Mouse (Mus musculus): ENCODE measurements around the gene Atg101. TPM values are rescaled to one million over a fixed set of nuclear protein-coding genes. Genes with fewer than 3 reads are reported as not detected.

The Atg101 gene
- polyA plus RNA-seq, 1 experiment from 2014 or later: 81.3 TPM

DNA sequence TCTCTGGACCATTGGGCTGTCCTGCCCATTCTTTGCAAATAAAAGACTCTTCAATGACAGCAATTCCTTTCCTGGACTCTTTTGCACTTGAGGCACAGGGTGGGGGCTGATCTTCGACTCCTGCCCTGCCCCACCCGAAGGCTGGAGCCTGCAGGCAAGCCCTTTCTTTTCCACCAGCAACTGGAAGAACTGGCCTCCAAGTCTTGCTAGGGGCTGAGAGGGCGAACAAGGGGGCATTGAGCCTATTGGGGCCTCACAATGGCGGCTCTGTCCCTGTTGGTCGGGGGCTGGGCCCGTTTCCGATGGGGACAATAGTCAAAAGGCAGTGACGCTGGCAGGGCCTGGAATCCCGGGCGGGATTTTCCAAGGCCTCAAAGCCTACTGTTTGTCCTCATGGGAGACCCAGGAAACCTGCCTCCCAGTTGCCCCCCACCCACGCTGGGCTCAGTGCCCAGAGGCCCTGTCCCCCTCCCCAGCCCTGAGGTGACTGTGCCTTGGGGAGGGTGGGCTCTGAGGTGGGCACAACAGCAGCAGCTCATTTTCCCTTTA is 6.6 kb upstream of the Atg101 start:
- peak; percentile 86 for ATAC-seq
- peaks cover 6% of the 10 kb centered on the region; the same call in 1 of the 2 replicates for H3K36me3 ChIP-seq (ENCODE audit: control insufficient read depth, insufficient read depth, low read length)
- peaks cover 2% of the 10 kb centered on the region; the same call in 1 of the 2 replicates for H3K4me1 ChIP-seq (ENCODE audit: control insufficient read depth, insufficient read depth, low read depth, low read length)
- no peaks in the 10 kb centered on the region for H3K27me3 ChIP-seq (replicated peaks; ENCODE audit: control insufficient read depth, insufficient read depth, low read length)
- WGBS: 20% methylated on average over 11 of the region's 11 CpGs
- no peak overlapping the region for H3K9ac ChIP-seq (ENCODE audit: low read depth, low read length)
- no peak overlapping the region for H3K4me3 ChIP-seq (ENCODE audit: low read length)
- H3K9me3 ChIP-seq (ENCODE audit: control insufficient read depth, low read length): no peaks in the 10 kb centered on the region
- peak overlapping the region; percentile 36; the same call in 1 of the 2 replicates for H3K27ac ChIP-seq (ENCODE audit: low read depth, low read length)
- H3K4me2 ChIP-seq (ENCODE audit: low read length): no peak overlapping the region

- no peak for ATAC-seq
- Histone ChIP-seq H3K9ac (ENCODE audit: low read depth, low read length) (no peak overlapping the region), H3K4me2 (ENCODE audit: low read length) (no peak overlapping the region), H3K4me1 (ENCODE audit: control insufficient read depth, insufficient read depth, low read depth, low read length) (peaks cover 4% of the 10 kb centered on the region), H3K36me3 (ENCODE audit: control insufficient read depth, insufficient read depth, low read length) (peaks cover 6% of the 10 kb centered on the region; the same call in 1 of the 2 replicates), H3K27ac (ENCODE audit: low read depth, low read length) (no peak overlapping the region), H3K4me3 (ENCODE audit: low read length) (no peak overlapping the region), H3K27me3 (replicated peaks; ENCODE audit: control insufficient read depth, insufficient read depth, low read length) (no peaks in the 10 kb centered on the region), H3K9me3 (ENCODE audit: control insufficient read depth, low read length) (no peaks in the 10 kb centered on the region)
- WGBS: 55% methylated on average over 5 of the region's 5 CpGs
Measured at GRCm38 (mm10) chr15:101278589-101278988, 5.5 kb upstream of the Atg101 start.

DNA sequence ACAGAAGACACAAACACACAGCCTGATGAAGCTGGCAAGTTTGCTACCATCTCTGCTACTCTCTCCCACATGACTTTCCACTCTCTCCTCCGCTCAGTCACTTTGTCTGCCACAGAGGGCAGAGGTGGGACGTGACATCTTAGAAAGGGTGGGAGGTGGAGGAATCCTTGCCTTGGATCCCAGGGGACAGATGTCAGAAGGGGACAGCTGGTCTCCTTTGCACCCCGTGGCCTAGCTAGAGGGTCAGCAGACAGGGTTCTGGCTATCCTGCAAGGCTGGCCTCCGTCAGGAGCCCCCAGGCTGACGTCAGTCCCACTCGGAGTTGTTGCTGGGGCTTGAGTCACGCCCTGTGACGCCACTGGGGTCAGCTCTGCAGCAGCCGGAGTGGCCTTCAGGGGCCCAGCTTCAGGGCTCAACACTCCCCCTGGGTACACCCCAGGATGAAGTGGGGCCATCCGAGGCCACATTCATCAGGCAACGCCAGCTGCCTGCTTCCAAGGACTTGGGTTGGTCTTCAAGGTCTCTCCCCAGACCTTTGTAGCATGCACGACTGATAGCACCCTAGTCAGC is 4.6 kb upstream of the Atg101 start:
- H3K27me3 ChIP-seq (replicated peaks; ENCODE audit: control insufficient read depth, insufficient read depth, low read length): no peaks in the 10 kb centered on the region
- no peak overlapping the region for H3K4me3 ChIP-seq (ENCODE audit: low read length)
- H3K9ac ChIP-seq (ENCODE audit: low read depth, low read length): no peak overlapping the region
- H3K27ac ChIP-seq (ENCODE audit: low read depth, low read length): no peak overlapping the region
- H3K36me3 ChIP-seq (ENCODE audit: control insufficient read depth, insufficient read depth, low read length): no peaks in the 10 kb centered on the region
- no peaks in the 10 kb centered on the region for H3K9me3 ChIP-seq (ENCODE audit: control insufficient read depth, low read length)
- H3K4me2 ChIP-seq (ENCODE audit: low read length): no peak overlapping the region
- ATAC-seq: no peak
- 75% methylated on average over 12 of the region's 12 CpGs for WGBS
- peaks cover 4% of the 10 kb centered on the region for H3K4me1 ChIP-seq (ENCODE audit: control insufficient read depth, insufficient read depth, low read depth, low read length)

- H3K27ac ChIP-seq (ENCODE audit: low read depth, low read length): no peak overlapping the region
- 78% methylated on average over 5 of the region's 5 CpGs for WGBS
- peaks cover 2% of the 10 kb centered on the region for H3K36me3 ChIP-seq (ENCODE audit: control insufficient read depth, insufficient read depth, low read length)
- peaks cover 15% of the 10 kb centered on the region for H3K4me1 ChIP-seq (ENCODE audit: control insufficient read depth, insufficient read depth, low read depth, low read length)
- no peak overlapping the region for H3K4me2 ChIP-seq (ENCODE audit: low read length)
- H3K27me3 ChIP-seq (replicated peaks; ENCODE audit: control insufficient read depth, insufficient read depth, low read length): no peaks in the 10 kb centered on the region
- no peaks in the 10 kb centered on the region for H3K9me3 ChIP-seq (ENCODE audit: control insufficient read depth, low read length)
- H3K4me3 ChIP-seq (ENCODE audit: low read length): no peak overlapping the region
- no peak for ATAC-seq
- H3K9ac ChIP-seq (ENCODE audit: low read depth, low read length): no peak overlapping the region
Measured at GRCm38 (mm10) chr15:101282471-101282870, 1.6 kb upstream of the Atg101 start.

DNA sequence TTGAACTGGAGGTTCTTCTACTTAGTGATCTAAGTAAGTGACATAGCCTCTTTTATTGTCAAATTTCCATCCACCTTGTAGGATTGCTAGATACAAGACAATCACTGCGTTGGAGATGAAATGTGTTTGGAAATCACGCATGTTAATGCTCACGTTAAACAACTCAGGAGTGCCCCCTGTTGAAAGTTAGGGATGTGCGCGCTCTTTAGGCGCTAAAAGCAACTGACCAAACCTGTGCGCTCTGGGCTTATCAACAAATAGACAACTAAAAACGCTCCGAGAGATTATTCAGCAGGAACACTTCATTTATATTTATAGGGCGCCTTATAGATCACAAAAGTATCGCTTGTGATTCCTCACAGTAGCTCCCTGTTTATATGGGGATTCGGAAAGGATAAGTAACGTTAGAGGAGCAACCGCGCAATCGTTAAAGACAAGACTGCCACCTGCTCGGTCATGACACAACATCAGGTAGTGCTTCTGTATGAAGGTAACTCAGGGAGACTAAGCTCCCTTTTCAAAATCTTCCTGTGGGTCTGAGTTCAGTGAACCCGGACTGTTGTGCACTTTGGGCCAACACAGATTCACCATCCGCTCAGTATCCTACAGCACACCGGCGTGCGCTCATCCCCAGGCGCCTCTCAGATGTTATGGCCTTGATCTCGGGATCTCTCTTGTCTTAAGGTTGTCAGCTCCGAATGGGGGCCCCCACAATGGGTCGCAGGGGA is 725 bp upstream of the Atg101 start:
- H3K4me3 ChIP-seq (ENCODE audit: low read length): peak overlapping the region; percentile 88
- peak overlapping the region; percentile 36; the same call in 1 of the 2 replicates for H3K27ac ChIP-seq (ENCODE audit: low read depth, low read length)
- H3K4me2 ChIP-seq (ENCODE audit: low read length): peak overlapping the region; percentile 98
- no peaks in the 10 kb centered on the region for H3K27me3 ChIP-seq (replicated peaks; ENCODE audit: control insufficient read depth, insufficient read depth, low read length)
- ATAC-seq: peak; percentile 41
- H3K4me1 ChIP-seq (ENCODE audit: control insufficient read depth, insufficient read depth, low read depth, low read length): peaks cover 13% of the 10 kb centered on the region
- no peaks in the 10 kb centered on the region for H3K9me3 ChIP-seq (ENCODE audit: control insufficient read depth, low read length)
- peak overlapping the region; percentile 89 for H3K9ac ChIP-seq (ENCODE audit: low read depth, low read length)
- 1% methylated on average over 26 of the region's 26 CpGs for WGBS
- H3K36me3 ChIP-seq (ENCODE audit: control insufficient read depth, insufficient read depth, low read length): peaks cover 7% of the 10 kb centered on the region

GRCm38 (mm10) chr15:101286129-101286770 is 2.2 kb downstream of the Atg101 start:
- no peaks in the 10 kb centered on the region for H3K27me3 ChIP-seq (replicated peaks; ENCODE audit: control insufficient read depth, insufficient read depth, low read length)
- no peaks in the 10 kb centered on the region for H3K9me3 ChIP-seq (ENCODE audit: control insufficient read depth, low read length)
- no peak overlapping the region for H3K27ac ChIP-seq (ENCODE audit: low read depth, low read length)
- peaks cover 27% of the 10 kb centered on the region for H3K36me3 ChIP-seq (ENCODE audit: control insufficient read depth, insufficient read depth, low read length)
- 68% methylated on average over 9 of the region's 9 CpGs for WGBS
- no peak overlapping the region for H3K4me2 ChIP-seq (ENCODE audit: low read length)
- no peak for ATAC-seq
- peaks cover 13% of the 10 kb centered on the region for H3K4me1 ChIP-seq (ENCODE audit: control insufficient read depth, insufficient read depth, low read depth, low read length)
- H3K9ac ChIP-seq (ENCODE audit: low read depth, low read length): no peak overlapping the region
- no peak overlapping the region for H3K4me3 ChIP-seq (ENCODE audit: low read length)

- WGBS: 85% methylated on average over 6 of the region's 6 CpGs
- peaks cover 13% of the 10 kb centered on the region for H3K4me1 ChIP-seq (ENCODE audit: control insufficient read depth, insufficient read depth, low read depth, low read length)
- H3K27ac ChIP-seq (ENCODE audit: low read depth, low read length): no peak overlapping the region
- H3K4me2 ChIP-seq (ENCODE audit: low read length): no peak overlapping the region
- H3K36me3 ChIP-seq (ENCODE audit: control insufficient read depth, insufficient read depth, low read length): peaks cover 31% of the 10 kb centered on the region
- no peaks in the 10 kb centered on the region for H3K9me3 ChIP-seq (ENCODE audit: control insufficient read depth, low read length)
- no peaks in the 10 kb centered on the region for H3K27me3 ChIP-seq (replicated peaks; ENCODE audit: control insufficient read depth, insufficient read depth, low read length)
- ATAC-seq: no peak
- no peak overlapping the region for H3K9ac ChIP-seq (ENCODE audit: low read depth, low read length)
- H3K4me3 ChIP-seq (ENCODE audit: low read length): no peak overlapping the region
Measured at GRCm38 (mm10) chr15:101287361-101287760, 3.3 kb downstream of the Atg101 start.

GRCm38 (mm10) chr15:101290354-101290753 is 6.3 kb downstream of the Atg101 start:
- H3K4me2 ChIP-seq (ENCODE audit: low read length): no peak overlapping the region
- 97% methylated on average over 15 of the region's 15 CpGs for WGBS
- peaks cover 31% of the 10 kb centered on the region for H3K36me3 ChIP-seq (ENCODE audit: control insufficient read depth, insufficient read depth, low read length)
- no peaks in the 10 kb centered on the region for H3K27me3 ChIP-seq (replicated peaks; ENCODE audit: control insufficient read depth, insufficient read depth, low read length)
- peaks cover 3% of the 10 kb centered on the region for H3K4me1 ChIP-seq (ENCODE audit: control insufficient read depth, insufficient read depth, low read depth, low read length)
- no peak for ATAC-seq
- no peaks in the 10 kb centered on the region for H3K9me3 ChIP-seq (ENCODE audit: control insufficient read depth, low read length)
- no peak overlapping the region for H3K4me3 ChIP-seq (ENCODE audit: low read length)
- H3K9ac ChIP-seq (ENCODE audit: low read depth, low read length): no peak overlapping the region
- H3K27ac ChIP-seq (ENCODE audit: low read depth, low read length): no peak overlapping the region

GRCm38 (mm10) chr15:101292012-101292411 is 7.9 kb downstream of the Atg101 start:
- Histone ChIP-seq H3K9me3 (ENCODE audit: control insufficient read depth, low read length) (no peaks in the 10 kb centered on the region), H3K4me2 (ENCODE audit: low read length) (no peak overlapping the region), H3K27me3 (replicated peaks; ENCODE audit: control insufficient read depth, insufficient read depth, low read length) (no peaks in the 10 kb centered on the region), H3K9ac (ENCODE audit: low read depth, low read length) (no peak overlapping the region), H3K4me1 (ENCODE audit: control insufficient read depth, insufficient read depth, low read depth, low read length) (no peaks in the 10 kb centered on the region), H3K27ac (ENCODE audit: low read depth, low read length) (no peak overlapping the region), H3K36me3 (ENCODE audit: control insufficient read depth, insufficient read depth, low read length) (peaks cover 31% of the 10 kb centered on the region), H3K4me3 (ENCODE audit: low read length) (no peak overlapping the region)
- 88% methylated on average over 3 of the region's 3 CpGs for WGBS
- no peak for ATAC-seq
